Mouse (Mus musculus) adrenal gland, postnatal 0 days (tissue): ENCODE measurements around the gene Chd1. TPM values are rescaled to one million over a fixed set of nuclear protein-coding genes. Genes with fewer than 3 reads are reported as not detected.

ENCODE experiments used
- polyA plus RNA-seq: library from polyadenylated mRNA; unstranded; fragments of >200 nt; fragmentation: Nextera tagmentation; extraction: Ambion mirVana; gene quantifications from 2 replicates; pipeline ENCODE4 v1.2.1, GENCODE M21; 2015

Gene Chd1
- 12.1 and 15.0 TPM in 2 replicates for polyA plus RNA-seq

DNA sequence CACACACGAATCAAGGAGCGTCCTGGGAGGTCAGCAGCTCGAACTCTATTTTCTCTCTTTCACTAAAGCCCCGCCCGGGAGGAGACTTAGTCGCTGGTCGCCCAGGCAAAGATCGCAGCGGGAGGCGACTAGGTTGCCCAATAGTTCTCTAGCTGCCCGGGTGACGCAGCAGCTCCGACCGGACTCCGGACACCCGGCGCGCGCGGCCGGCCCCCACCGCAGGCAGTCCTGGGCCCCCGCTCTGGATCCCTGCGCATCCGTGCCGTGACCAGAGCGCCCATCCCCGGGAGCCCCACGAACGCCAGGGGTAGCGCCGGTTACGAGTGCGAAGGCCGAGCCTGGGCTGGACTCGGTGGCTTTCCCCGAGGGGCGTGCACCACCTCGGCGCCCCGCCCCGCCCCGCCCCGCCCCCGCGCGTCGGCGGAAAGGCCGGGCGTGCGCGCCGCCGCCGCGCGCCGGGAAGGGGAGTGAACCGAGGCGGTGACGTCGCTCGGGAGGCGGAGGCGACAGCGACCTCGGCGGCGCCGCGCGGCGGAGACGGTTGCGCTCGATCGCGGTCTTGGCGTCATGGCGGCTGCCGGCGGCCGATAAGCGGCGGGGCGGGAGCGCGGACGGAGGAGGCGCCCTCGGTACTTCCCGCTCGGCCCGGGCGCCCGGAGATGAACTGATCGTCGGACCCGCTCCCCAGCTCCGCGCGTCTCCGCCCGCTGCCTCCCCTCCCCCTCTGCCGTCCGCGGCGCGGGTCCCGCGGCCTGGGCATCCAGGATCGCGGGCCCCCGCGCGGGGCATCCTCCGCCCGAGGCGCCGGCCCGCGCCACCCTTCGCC is at the start of gene Chd1:
Gene Chd1, plus strand, starts transcription at position 493 of the 826 bp plus-strand sequence.

Other genes with a start within 250 kb of the Chd1 start
- 368 and 370 TPM in 2 replicates for gene Psmb1, start 205.2 kb upstream of the Chd1 start, polyA plus RNA-seq
- gene Tbp, start 205.1 kb upstream of the Chd1 start, polyA plus RNA-seq, result 32.8 and 38.9 TPM in 2 replicates
- gene Pdcd2, start 177.7 kb upstream of the Chd1 start, polyA plus RNA-seq, result 52.9 and 55.7 TPM in 2 replicates
- 1.3 and 2.5 TPM in 2 replicates for gene Prdm9, start 140.6 kb upstream of the Chd1 start, polyA plus RNA-seq
- gene Rgmb, start 126.1 kb downstream of the Chd1 start, polyA plus RNA-seq, result 15.2 and 23.1 TPM in 2 replicates